Mouse (Mus musculus) heart, adult 2 months (tissue): Measurements from ENCODE around the gene 9230102O04Rik. TPM values are rescaled to one million over a fixed set of nuclear protein-coding genes. Genes with fewer than 3 reads are reported as not detected.

ENCODE experiments used
- DNase-seq, 2 experiments: peaks; one replicate each; pipeline ENCODE4 v3.0.0; 2021
- H3K27ac ChIP-seq: fragments of 200-600 bp; 2 replicates; pipeline ENCODE4 v1.8.1; 2022
- H3K27me3 ChIP-seq: fragments of 200-500 bp; 2 replicates; pipeline ENCODE4 v1.6.1; 2012; ENCODE audit warnings: mild to moderate bottlenecking, low read length, inconsistent platforms, mixed read lengths; ENCODE audit not compliant: control insufficient read depth, insufficient read depth
- H3K36me3 ChIP-seq: fragments of 200-500 bp; 2 replicates; pipeline ENCODE4 v1.6.1; 2012; ENCODE audit warnings: low read length, inconsistent platforms; ENCODE audit not compliant: control insufficient read depth, insufficient read depth
- H3K4me1 ChIP-seq: fragments of 200-500 bp; 2 replicates; pipeline ENCODE4 v1.6.1; 2011; ENCODE audit warnings: low read length; ENCODE audit not compliant: control insufficient read depth, insufficient read depth
- H3K4me3 ChIP-seq: fragments of 200-600 bp; 2 replicates; pipeline ENCODE4 v1.8.1; 2022
- H3K79me2 ChIP-seq: fragments of 200-500 bp; replicated peaks from 2 replicates; pipeline ENCODE4 v1.6.1; 2012; ENCODE audit warnings: mild to moderate bottlenecking, inconsistent platforms, low read length, moderate library complexity, mixed read lengths; ENCODE audit not compliant: control insufficient read depth, insufficient read depth
- H3K9ac ChIP-seq: fragments of 200-500 bp; 2 replicates; pipeline ENCODE4 v1.6.1; 2012; ENCODE audit warnings: low read depth, mild to moderate bottlenecking, control low read depth, inconsistent platforms, low read length, mixed read lengths
- CTCF ChIP-seq: fragments of 200-600 bp; IDR thresholded peaks from 2 replicates; pipeline ENCODE4 v1.8.1; 2022; ENCODE audit warnings: antibody characterized with exemption, mild to moderate bottlenecking, moderate library complexity
- EP300 ChIP-seq: fragments of 200-500 bp; IDR thresholded peaks from 2 replicates; pipeline ENCODE4 v1.6.1; 2011; ENCODE audit warnings: low read depth, low read length, control low read depth; ENCODE audit not compliant: insufficient read depth
- POLR2A ChIP-seq: fragments of 200-500 bp; IDR thresholded peaks from 2 replicates; pipeline ENCODE4 v1.6.1; 2011; ENCODE audit warnings: mild to moderate bottlenecking, low read depth, low read length, control low read depth; ENCODE audit not compliant: insufficient read depth
- WGBS: fragments of 180-500 bp; shearing (Covaris S2); methylation state at CpG from one replicate; pipeline ENCODE4 v1.1.7; 2018; 5-methylcytosine and 5-hydroxymethylcytosine counted together
- intact Hi-C: fragments of 180-260 bp; cut with DNase I; formaldehyde crosslinking; loops from one replicate; pipeline ENCODE4 v1.15.1; 2025
- polyA plus RNA-seq: library from polyadenylated mRNA; depleted of rRNA; stranded (reverse); fragments of >200 nt; gene quantifications from 2 replicates; pipeline ENCODE4 v1.2.3, GENCODE M21; 2012
- total RNA-seq, 2 experiments: library from RNA; stranded (reverse); gene quantifications; 2 replicates each; pipeline ENCODE4 v1.2.3; 2021

Gene 9230102O04Rik
- total and polyA plus RNA-seq, 3 experiments = not detected

GRCm38 (mm10) chr2:9871141-9871716 is 18.1 kb downstream of the 9230102O04Rik start:
- H3K4me1 ChIP-seq = no peaks in the 10 kb centered on the region
- no peaks in the 10 kb centered on the region for H3K36me3 ChIP-seq
- H3K27ac ChIP-seq = no peak overlapping the region
- no peak overlapping the region for H3K4me3 ChIP-seq
- H3K79me2 ChIP-seq = no peaks in the 10 kb centered on the region
- H3K9ac ChIP-seq = no peak overlapping the region
- no peak for DNase-seq
- H3K27me3 ChIP-seq = peaks cover 5% of the 10 kb centered on the region
- WGBS = 48% methylated on average over 4 of the region's 4 CpGs
- intact Hi-C loops = no loop called here
- TF ChIP-seq POLR2A (no peak), CTCF (no peak), EP300 (no peak)

GRCm38 (mm10) chr2:9867092-9867825 is 22.1 kb downstream of the 9230102O04Rik start:
- no peak for TF ChIP-seq POLR2A
- no peak for TF ChIP-seq CTCF
- no peak for TF ChIP-seq EP300
- H3K27me3 ChIP-seq = peaks cover 1% of the 10 kb centered on the region; the same call in 1 of the 2 replicates
- DNase-seq = no peak
- WGBS = 49% methylated on average over 12 of the region's 12 CpGs
- H3K79me2 ChIP-seq = no peaks in the 10 kb centered on the region
- intact Hi-C loops = no loop called here
- no peak overlapping the region for H3K4me3 ChIP-seq
- H3K4me1 ChIP-seq = no peaks in the 10 kb centered on the region
- H3K9ac ChIP-seq = no peak overlapping the region
- H3K27ac ChIP-seq = no peak overlapping the region
- no peaks in the 10 kb centered on the region for H3K36me3 ChIP-seq

- Histone ChIP-seq H3K27me3 (no peaks in the 10 kb centered on the region), H3K4me1 (no peaks in the 10 kb centered on the region), H3K36me3 (no peaks in the 10 kb centered on the region), H3K4me3 (no peak overlapping the region), H3K9ac (no peak overlapping the region), H3K27ac (no peak overlapping the region), H3K79me2 (no peaks in the 10 kb centered on the region)
- intact Hi-C loops = no loop called here
- no peak for DNase-seq
- 62% methylated on average over 5 of the region's 5 CpGs for WGBS
- TF ChIP-seq POLR2A (no peak), CTCF (no peak), EP300 (no peak)
Observed at GRCm38 (mm10) chr2:9860698-9861097, 28.6 kb downstream of the 9230102O04Rik start.

GRCm38 (mm10) chr2:9855861-9856260 is 33.5 kb downstream of the 9230102O04Rik start:
- Histone ChIP-seq H3K4me3 (no peak overlapping the region), H3K4me1 (no peaks in the 10 kb centered on the region), H3K36me3 (no peaks in the 10 kb centered on the region), H3K79me2 (no peaks in the 10 kb centered on the region), H3K27ac (no peak overlapping the region), H3K9ac (no peak overlapping the region), H3K27me3 (no peaks in the 10 kb centered on the region)
- no peak for DNase-seq
- no peak for TF ChIP-seq POLR2A
- TF ChIP-seq EP300 = no peak
- no peak for TF ChIP-seq CTCF
- 53% methylated on average over 4 of the region's 4 CpGs for WGBS
- intact Hi-C loops = no loop called here

GRCm38 (mm10) chr2:9852851-9853576 is 36.3 kb downstream of the 9230102O04Rik start:
- no peaks in the 10 kb centered on the region for H3K79me2 ChIP-seq
- no peak overlapping the region for H3K9ac ChIP-seq
- H3K4me3 ChIP-seq = no peak overlapping the region
- WGBS = 66% methylated on average over 13 of the region's 13 CpGs
- no peaks in the 10 kb centered on the region for H3K4me1 ChIP-seq
- intact Hi-C loops = no loop called here
- TF ChIP-seq CTCF (no peak), POLR2A (no peak), EP300 (no peak)
- no peak for DNase-seq
- H3K27me3 ChIP-seq = no peaks in the 10 kb centered on the region
- no peak overlapping the region for H3K27ac ChIP-seq
- no peaks in the 10 kb centered on the region for H3K36me3 ChIP-seq

- TF ChIP-seq CTCF (no peak), POLR2A (no peak), EP300 (no peak)
- WGBS = 62% methylated on average over 7 of the region's 7 CpGs
- H3K79me2 ChIP-seq = no peaks in the 10 kb centered on the region
- no peaks in the 10 kb centered on the region for H3K4me1 ChIP-seq
- H3K27me3 ChIP-seq = no peaks in the 10 kb centered on the region
- H3K36me3 ChIP-seq = no peaks in the 10 kb centered on the region
- H3K27ac ChIP-seq = no peak overlapping the region
- H3K4me3 ChIP-seq = no peak overlapping the region
- H3K9ac ChIP-seq = no peak overlapping the region
- DNase-seq = no peak
- intact Hi-C loops = no loop called here
Observed at GRCm38 (mm10) chr2:9835195-9835594, 54.1 kb downstream of the 9230102O04Rik start.
